Mouse (Mus musculus) central nervous system, embryonic 11.5 days (tissue): ENCODE measurements around the gene Vmn2r118. TPM values are rescaled to one million over a fixed set of nuclear protein-coding genes. Genes with fewer than 3 reads are reported as not detected.

Source experiments
- polyA plus RNA-seq: library from polyadenylated mRNA; depleted of rRNA; stranded (reverse); fragments of >200 nt; gene quantifications from 2 replicates; pipeline ENCODE4 v1.2.3, GENCODE M21; 2012; rRNA removed

The Vmn2r118 gene
- polyA plus RNA-seq, result 0.01 TPM in 1 of 2 replicates, not detected in the other

GRCm38 (mm10) chr17:55625092-55625491 lies at the start of gene Vmn2r118:
Gene Vmn2r118, minus strand, starts transcription at chr17:55625192.

Other genes with a start within 250 kb of the Vmn2r118 start
- gene St6gal2, start 179.8 kb downstream of the Vmn2r118 start, polyA plus RNA-seq, result 2.8 and 7.3 TPM in 2 replicates
- gene Pot1b, start 87.4 kb upstream of the Vmn2r118 start, polyA plus RNA-seq, result 23.4 and 28.9 TPM in 2 replicates
- 0.07 and 0.08 TPM in 2 replicates for gene Adgre4, start 124.8 kb upstream of the Vmn2r118 start, polyA plus RNA-seq